Mouse (Mus musculus) CD4-positive helper T cell, adult 2 months (primary cell): ENCODE measurements around the gene Asb15.

Experiments
- DNase-seq: peaks from one replicate; pipeline ENCODE4 v3.0.0-alpha.2; 2012; ENCODE audit warnings: low read depth, missing footprints, low spot score

The Asb15 gene

GRCm38 (mm10) chr6:24564886-24565285 lies 36.9 kb downstream of the Asb15 start:
- DNase-seq: no peak

- DNase-seq: no peak
These were observed 41.0 kb downstream of the Asb15 start for GRCm38 (mm10) chr6:24568963-24569362.

- no peak for DNase-seq
These were observed 41.8 kb downstream of the Asb15 start for GRCm38 (mm10) chr6:24569711-24570110.

- no peak for DNase-seq
These were observed 42.3 kb downstream of the Asb15 start for GRCm38 (mm10) chr6:24570278-24570677.

- DNase-seq: no peak
These were observed 43.2 kb downstream of the Asb15 start for GRCm38 (mm10) chr6:24571126-24571525.

- no peak for DNase-seq
These were observed 44.5 kb downstream of the Asb15 start for GRCm38 (mm10) chr6:24572431-24572830.

- no peak for DNase-seq
These were observed 45.4 kb downstream of the Asb15 start for GRCm38 (mm10) chr6:24573319-24573718.

GRCm38 (mm10) chr6:24583456-24583855 lies 55.5 kb downstream of the Asb15 start:
- no peak for DNase-seq

GRCm38 (mm10) chr6:24585431-24586310 lies 57.7 kb downstream of the Asb15 start:
- DNase-seq: no peak

- no peak for DNase-seq
These were observed 58.9 kb downstream of the Asb15 start for GRCm38 (mm10) chr6:24586885-24587284.

GRCm38 (mm10) chr6:24590282-24590681 lies 62.3 kb downstream of the Asb15 start:
- no peak for DNase-seq

GRCm38 (mm10) chr6:24591525-24592218 lies 63.7 kb downstream of the Asb15 start:
- no peak for DNase-seq

GRCm38 (mm10) chr6:24597500-24597899 lies 69.6 kb downstream of the Asb15 start, which contains the start of gene Lmod2:
Gene Lmod2 (plus strand): TSS chr6:24597762.
- no peak for DNase-seq

GRCm38 (mm10) chr6:24599179-24599578 lies 71.2 kb downstream of the Asb15 start:
- no peak for DNase-seq

GRCm38 (mm10) chr6:24599639-24600038 lies 71.7 kb downstream of the Asb15 start:
- no peak for DNase-seq

- DNase-seq: no peak
These were observed 72.2 kb downstream of the Asb15 start for GRCm38 (mm10) chr6:24600134-24600533.

GRCm38 (mm10) chr6:24600726-24601125 lies 72.8 kb downstream of the Asb15 start:
- DNase-seq: no peak

- no peak for DNase-seq
These were observed 73.7 kb downstream of the Asb15 start for GRCm38 (mm10) chr6:24601668-24602067.

- DNase-seq: no peak
These were observed 74.4 kb downstream of the Asb15 start for GRCm38 (mm10) chr6:24602351-24602750.

- no peak for DNase-seq
These were observed 75.0 kb downstream of the Asb15 start for GRCm38 (mm10) chr6:24602993-24603392.

GRCm38 (mm10) chr6:24604289-24604688 lies 76.3 kb downstream of the Asb15 start:
- DNase-seq: no peak

- DNase-seq: no peak
These were observed 77.7 kb downstream of the Asb15 start for GRCm38 (mm10) chr6:24605631-24606030.

GRCm38 (mm10) chr6:24606512-24606911 lies 78.6 kb downstream of the Asb15 start:
- DNase-seq: no peak
